Mouse (Mus musculus) yolk sac, embryonic 10.5 days (tissue): Measurements from ENCODE around the gene Rpf1.

Experiments used
- DNase-seq: peaks from one replicate; pipeline ENCODE4 v3.0.0-alpha.2; 2017; ENCODE audit warnings: low spot score

Rpf1 gene

GRCm38 (mm10) chr3:146500003-146500809 is 21.0 kb downstream of the Rpf1 start:
- DNase-seq = peak; percentile 84

- DNase-seq = peak; percentile 92
These were observed 21.7 kb downstream of the Rpf1 start, which contains the start of the genes Spata1 and Gng5 for GRCm38 (mm10) chr3:146499431-146500002. Gene Spata1, minus strand, starts transcription at chr3:146499753. Gene Gng5, plus strand, starts transcription at chr3:146499807.

GRCm38 (mm10) chr3:146498989-146499388 is 22.2 kb downstream of the Rpf1 start:
- DNase-seq = no peak

- no peak for DNase-seq
These were observed 26.3 kb downstream of the Rpf1 start for GRCm38 (mm10) chr3:146494941-146495340.

GRCm38 (mm10) chr3:146486464-146486863 is 34.8 kb downstream of the Rpf1 start:
- DNase-seq = no peak

GRCm38 (mm10) chr3:146482044-146482443 is 39.2 kb downstream of the Rpf1 start:
- no peak for DNase-seq

- no peak for DNase-seq
These were observed 46.8 kb downstream of the Rpf1 start for GRCm38 (mm10) chr3:146474428-146474827.

GRCm38 (mm10) chr3:146473741-146474140 is 47.5 kb downstream of the Rpf1 start:
- no peak for DNase-seq

GRCm38 (mm10) chr3:146472657-146473056 is 48.6 kb downstream of the Rpf1 start:
- DNase-seq = no peak

GRCm38 (mm10) chr3:146469226-146469625 is 52.0 kb downstream of the Rpf1 start:
- no peak for DNase-seq

GRCm38 (mm10) chr3:146462939-146463338 is 58.3 kb downstream of the Rpf1 start:
- no peak for DNase-seq
